Mouse (Mus musculus): Measurements from ENCODE around the gene Lrrc10. TPM values are rescaled to one million over a fixed set of nuclear protein-coding genes. Genes with fewer than 3 reads are reported as not detected.

The Lrrc10 gene
- total and polyA plus RNA-seq, 3 experiments, result 148 to 368 (median 208) TPM

DNA sequence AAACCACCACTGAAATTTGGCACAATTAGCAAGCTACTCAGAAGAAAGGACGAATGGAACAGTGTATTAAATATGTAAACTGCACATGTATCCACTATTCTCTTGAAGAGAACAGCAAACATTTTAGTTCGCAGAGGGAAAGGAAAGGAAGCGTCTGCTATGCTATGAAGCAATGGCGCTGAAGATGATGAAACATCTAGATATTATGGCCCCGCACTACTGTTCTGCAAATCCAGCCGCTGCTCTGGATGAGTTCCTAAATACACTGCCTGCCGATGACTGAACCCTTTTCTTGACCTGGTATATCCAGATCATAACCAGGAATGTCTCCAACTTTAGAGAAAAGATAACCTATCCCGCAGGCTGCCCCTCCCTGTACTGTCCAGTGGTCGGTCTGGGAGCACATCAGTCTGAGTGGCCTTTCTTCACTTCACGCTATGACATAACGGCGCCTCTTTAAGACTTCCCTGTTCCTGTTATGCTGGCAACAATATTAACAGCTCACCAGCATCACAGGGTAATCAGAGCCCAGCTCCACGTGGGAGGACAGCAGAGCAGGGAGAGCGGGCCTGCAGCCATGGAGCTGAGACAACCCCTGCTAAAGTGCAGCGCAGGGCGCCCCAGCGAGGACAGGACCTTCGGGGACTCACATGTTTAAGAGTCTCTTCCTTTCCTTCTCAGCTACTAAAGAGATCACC, 27.2 kb downstream of the Lrrc10 start:
- Histone ChIP-seq H3K27me3 (ENCODE audit: control insufficient read depth, insufficient read depth, low read length) (no peaks in the 10 kb centered on the region), H3K79me2 (replicated peaks; ENCODE audit: control insufficient read depth, insufficient read depth, low read length) (no peaks in the 10 kb centered on the region), H3K9ac (ENCODE audit: low read depth, low read length) (no peak overlapping the region), H3K27ac (no peak overlapping the region), H3K4me1 (ENCODE audit: control insufficient read depth, insufficient read depth, low read length) (no peaks in the 10 kb centered on the region), H3K4me3 (no peak overlapping the region), H3K36me3 (ENCODE audit: control insufficient read depth, insufficient read depth, low read length) (no peaks in the 10 kb centered on the region)
- intact Hi-C loops (cut with DNase I), result no loop called here
- 72% methylated on average over 18 of the region's 18 CpGs for WGBS
- no peak for TF ChIP-seq POLR2A (IDR thresholded peaks at IDR 0.05; ENCODE audit: insufficient read depth, low read depth, low read length)
- no peak for TF ChIP-seq CTCF (IDR thresholded peaks at IDR 0.05)
- no peak for TF ChIP-seq EP300 (IDR thresholded peaks at IDR 0.05; ENCODE audit: insufficient read depth, low read depth, low read length)
- DNase-seq, result peak in 1 of 2 experiments; percentile 25

DNA sequence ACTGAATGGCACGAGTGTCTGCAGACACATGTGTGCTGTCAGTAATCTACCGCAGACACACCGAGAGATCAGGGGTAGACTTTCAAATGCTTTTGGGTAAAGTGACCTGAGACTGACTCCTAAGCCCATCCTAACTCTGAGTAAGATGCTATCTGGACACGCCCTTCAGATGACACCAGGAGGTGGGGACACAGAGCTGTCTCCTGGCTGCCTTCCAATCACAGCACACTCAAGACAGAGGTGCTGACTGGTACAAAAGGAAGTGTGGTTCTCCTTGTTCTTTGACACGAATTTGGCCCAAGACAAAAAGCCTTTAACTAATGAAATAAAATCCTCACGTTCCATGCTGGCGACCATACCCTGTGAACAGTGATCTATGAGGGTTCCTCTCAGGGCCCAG, 28.0 kb downstream of the Lrrc10 start:
- H3K27me3 ChIP-seq (ENCODE audit: control insufficient read depth, insufficient read depth, low read length), result no peaks in the 10 kb centered on the region
- H3K4me3 ChIP-seq, result no peak overlapping the region
- intact Hi-C loops (cut with DNase I), result no loop called here
- no peaks in the 10 kb centered on the region for H3K79me2 ChIP-seq (replicated peaks; ENCODE audit: control insufficient read depth, insufficient read depth, low read length)
- 60% methylated on average over 7 of the region's 7 CpGs for WGBS
- no peaks in the 10 kb centered on the region for H3K36me3 ChIP-seq (ENCODE audit: control insufficient read depth, insufficient read depth, low read length)
- TF ChIP-seq EP300 (IDR thresholded peaks at IDR 0.05; ENCODE audit: insufficient read depth, low read depth, low read length), result no peak
- TF ChIP-seq POLR2A (IDR thresholded peaks at IDR 0.05; ENCODE audit: insufficient read depth, low read depth, low read length), result no peak
- no peak for TF ChIP-seq CTCF (IDR thresholded peaks at IDR 0.05)
- H3K4me1 ChIP-seq (ENCODE audit: control insufficient read depth, insufficient read depth, low read length), result no peaks in the 10 kb centered on the region
- no peak for DNase-seq
- no peak overlapping the region for H3K27ac ChIP-seq
- H3K9ac ChIP-seq (ENCODE audit: low read depth, low read length), result no peak overlapping the region

- 78% methylated on average over 6 of the region's 6 CpGs for WGBS
- TF ChIP-seq POLR2A (IDR thresholded peaks at IDR 0.05; ENCODE audit: insufficient read depth, low read depth, low read length), result no peak
- TF ChIP-seq CTCF (IDR thresholded peaks at IDR 0.05), result peak; percentile 66
Observed at GRCm38 (mm10) chr10:117078284-117078683, 33.1 kb downstream of the Lrrc10 start.

GRCm38 (mm10) chr10:117081326-117081725, 36.2 kb downstream of the Lrrc10 start:
- no peaks in the 10 kb centered on the region for H3K27me3 ChIP-seq (ENCODE audit: control insufficient read depth, insufficient read depth, low read length)
- DNase-seq, result no peak
- H3K27ac ChIP-seq, result no peak overlapping the region
- no peaks in the 10 kb centered on the region for H3K79me2 ChIP-seq (replicated peaks; ENCODE audit: control insufficient read depth, insufficient read depth, low read length)
- no peak overlapping the region for H3K9ac ChIP-seq (ENCODE audit: low read depth, low read length)
- 90% methylated on average over 4 of the region's 4 CpGs for WGBS
- TF ChIP-seq CTCF (IDR thresholded peaks at IDR 0.05), result no peak
- no peak for TF ChIP-seq EP300 (IDR thresholded peaks at IDR 0.05; ENCODE audit: insufficient read depth, low read depth, low read length)
- TF ChIP-seq POLR2A (IDR thresholded peaks at IDR 0.05; ENCODE audit: insufficient read depth, low read depth, low read length), result no peak
- no peaks in the 10 kb centered on the region for H3K36me3 ChIP-seq (ENCODE audit: control insufficient read depth, insufficient read depth, low read length)
- no peak overlapping the region for H3K4me3 ChIP-seq
- intact Hi-C loops (cut with DNase I), result no loop called here
- no peaks in the 10 kb centered on the region; the same call in 1 of the 2 replicates for H3K4me1 ChIP-seq (ENCODE audit: control insufficient read depth, insufficient read depth, low read length)

More at GRCm38 (mm10) chr10:117078284-117078683, 33.1 kb downstream of the Lrrc10 start:
- intact Hi-C loops (cut with DNase I), result no loop called here
- no peaks in the 10 kb centered on the region for H3K36me3 ChIP-seq (ENCODE audit: control insufficient read depth, insufficient read depth, low read length)
- H3K4me3 ChIP-seq, result no peak overlapping the region
- no peak overlapping the region for H3K9ac ChIP-seq (ENCODE audit: low read depth, low read length)
- H3K27me3 ChIP-seq (ENCODE audit: control insufficient read depth, insufficient read depth, low read length), result no peaks in the 10 kb centered on the region
- no peaks in the 10 kb centered on the region for H3K79me2 ChIP-seq (replicated peaks; ENCODE audit: control insufficient read depth, insufficient read depth, low read length)
- H3K4me1 ChIP-seq (ENCODE audit: control insufficient read depth, insufficient read depth, low read length), result no peaks in the 10 kb centered on the region; the same call in 1 of the 2 replicates
- no peak for DNase-seq
- no peak overlapping the region for H3K27ac ChIP-seq

DNA sequence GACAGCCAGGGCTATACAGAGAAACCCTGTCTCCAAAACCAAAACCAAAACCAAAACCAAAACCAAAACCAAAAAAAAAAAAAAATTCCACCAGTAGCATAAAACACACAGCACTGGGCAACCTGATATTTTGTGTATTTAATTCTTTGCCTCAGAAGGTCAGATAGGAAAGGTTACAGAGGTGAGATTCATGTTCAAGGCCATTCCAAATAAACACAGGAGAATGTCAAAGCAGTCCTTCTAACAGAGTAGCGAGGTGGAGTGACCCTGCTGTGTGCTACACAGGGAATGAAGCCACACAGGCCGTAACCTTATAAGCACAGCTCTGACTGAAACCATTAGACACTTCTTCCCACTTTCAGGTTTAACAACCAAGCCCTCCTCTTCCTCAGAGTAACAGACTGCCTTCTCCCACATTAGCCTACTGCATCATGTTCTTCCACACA, 36.8 kb downstream of the Lrrc10 start:
- Histone ChIP-seq H3K79me2 (replicated peaks; ENCODE audit: control insufficient read depth, insufficient read depth, low read length) (no peaks in the 10 kb centered on the region), H3K4me1 (ENCODE audit: control insufficient read depth, insufficient read depth, low read length) (no peaks in the 10 kb centered on the region; the same call in 1 of the 2 replicates), H3K4me3 (no peak overlapping the region), H3K9ac (ENCODE audit: low read depth, low read length) (no peak overlapping the region), H3K36me3 (ENCODE audit: control insufficient read depth, insufficient read depth, low read length) (no peaks in the 10 kb centered on the region), H3K27me3 (ENCODE audit: control insufficient read depth, insufficient read depth, low read length) (no peaks in the 10 kb centered on the region), H3K27ac (no peak overlapping the region; the same call in 1 of the 2 replicates)
- no peak for DNase-seq
- TF ChIP-seq POLR2A (IDR thresholded peaks at IDR 0.05; ENCODE audit: insufficient read depth, low read depth, low read length), result no peak
- no peak for TF ChIP-seq CTCF (IDR thresholded peaks at IDR 0.05)
- no peak for TF ChIP-seq EP300 (IDR thresholded peaks at IDR 0.05; ENCODE audit: insufficient read depth, low read depth, low read length)
- WGBS, result 74% methylated on average over 2 of the region's 2 CpGs
- intact Hi-C loops (cut with DNase I), result no loop called here

- Histone ChIP-seq H3K9ac (ENCODE audit: low read depth, low read length) (no peak overlapping the region), H3K4me3 (no peak overlapping the region), H3K4me1 (ENCODE audit: control insufficient read depth, insufficient read depth, low read length) (no peaks in the 10 kb centered on the region), H3K36me3 (ENCODE audit: control insufficient read depth, insufficient read depth, low read length) (no peaks in the 10 kb centered on the region), H3K27ac (no peak overlapping the region), H3K27me3 (ENCODE audit: control insufficient read depth, insufficient read depth, low read length) (no peaks in the 10 kb centered on the region), H3K79me2 (replicated peaks; ENCODE audit: control insufficient read depth, insufficient read depth, low read length) (no peaks in the 10 kb centered on the region)
- TF ChIP-seq EP300 (IDR thresholded peaks at IDR 0.05; ENCODE audit: insufficient read depth, low read depth, low read length) (no peak), POLR2A (IDR thresholded peaks at IDR 0.05; ENCODE audit: insufficient read depth, low read depth, low read length) (no peak), CTCF (IDR thresholded peaks at IDR 0.05) (no peak)
- 52% methylated on average over 4 of the region's 4 CpGs for WGBS
- intact Hi-C loops (cut with DNase I), result loop anchor here (10.0 kb wide), 1 partner anchor 55 kb away; the partner anchor contains the start of gene Frs2
- DNase-seq, result no peak
Observed at GRCm38 (mm10) chr10:117089628-117090027, 44.5 kb downstream of the Lrrc10 start.
